In the genomic region with DNA sequence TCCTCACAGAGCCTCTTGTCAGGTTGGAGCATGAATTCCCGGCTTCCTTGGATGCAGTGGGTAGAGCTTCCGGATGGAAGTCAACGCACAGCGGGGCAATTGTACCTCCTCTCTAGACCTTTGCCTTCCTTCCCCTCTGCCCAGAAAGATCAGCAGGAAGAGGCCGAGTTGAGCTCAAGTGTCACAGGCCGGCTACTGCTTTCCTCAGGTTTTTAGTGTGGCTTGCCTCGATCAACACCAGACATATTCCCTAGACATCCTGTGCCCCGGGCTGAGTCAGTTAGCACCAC, we compare ENCODE assay signal across 21 mouse cellular contexts. TPM values are rescaled to one million over a fixed set of nuclear protein-coding genes. Genes with fewer than 3 reads are reported as not detected.
A peak's percentile ranks its signal among the peaks of the same experiment; 100 is the strongest.
DNase-seq lines count a peak whose midpoint lies in the region; ATAC-seq and TF ChIP-seq lines count a peak whose summit lies in the region.
"Had no signal": no experiment of that assay in that cellular context is flagged by ENCODE, and none has a peak within 500 bp of the region (broad histone marks: within the 10 kb centered on the region; RNA-seq: fewer than 3 reads in every experiment).

No protein-coding gene starts in this region.

- no peaks in the 10 kb centered on the region for H3K9me3 ChIP-seq in stomach, embryonic 16.5 days (replicated peaks; ENCODE audit: control insufficient read depth, low read length)
- H3K9me3 ChIP-seq in stomach, postnatal 0 days (ENCODE audit: control insufficient read depth, low read length) = no peaks in the 10 kb centered on the region
- H3K9me3 ChIP-seq in embryonic facial prominence, embryonic 11.5 days (replicated peaks; ENCODE audit: control insufficient read depth, low read length) = no peaks in the 10 kb centered on the region
- H3K9me3 ChIP-seq in midbrain, embryonic 13.5 days = no peaks in the 10 kb centered on the region
- H3K9me3 ChIP-seq: embryonic facial prominence, embryonic 12.5 days; heart, embryonic 13.5 days; limb, embryonic 12.5 days; liver, embryonic 13.5 days had no signal

- H3K4me2 ChIP-seq in stomach, embryonic 16.5 days (ENCODE audit: low read depth, low read length) = 0 out of 2 replicates have a peak overlapping the region, but pooled peaks have one; percentile 5
- H3K4me2 ChIP-seq in stomach, postnatal 0 days (replicated peaks; ENCODE audit: low read depth) = no peak overlapping the region
- no peak overlapping the region for H3K4me2 ChIP-seq in embryonic facial prominence, embryonic 11.5 days (ENCODE audit: low read depth, low read length)
- no peak overlapping the region for H3K4me2 ChIP-seq in midbrain, embryonic 13.5 days (replicated peaks)
- H3K4me2 ChIP-seq: embryonic facial prominence, embryonic 12.5 days; heart, embryonic 13.5 days; limb, embryonic 12.5 days; liver, embryonic 13.5 days had no signal

- H3K27ac ChIP-seq in stomach, embryonic 16.5 days (ENCODE audit: low read length) = no peak overlapping the region
- no peak overlapping the region for H3K27ac ChIP-seq in stomach, postnatal 0 days (replicated peaks)
- no peak overlapping the region for H3K27ac ChIP-seq in embryonic facial prominence, embryonic 11.5 days (replicated peaks; ENCODE audit: low read depth, low read length)
- H3K27ac ChIP-seq in midbrain, embryonic 13.5 days = no peak overlapping the region
- H3K27ac ChIP-seq: embryonic facial prominence, embryonic 12.5 days; gastrocnemius, adult 2 months; heart, embryonic 13.5 days; left cerebral cortex, adult 2 months; limb, embryonic 12.5 days; liver, embryonic 13.5 days had no signal

- no peaks in the 10 kb centered on the region for H3K36me3 ChIP-seq in stomach, embryonic 16.5 days (ENCODE audit: control insufficient read depth, insufficient read depth, low read length)
- H3K36me3 ChIP-seq in stomach, postnatal 0 days (ENCODE audit: control insufficient read depth, insufficient read depth, low read length) = no peaks in the 10 kb centered on the region
- H3K36me3 ChIP-seq in embryonic facial prominence, embryonic 11.5 days (replicated peaks; ENCODE audit: control insufficient read depth, insufficient read depth, low read depth, low read length) = no peaks in the 10 kb centered on the region
- H3K36me3 ChIP-seq in midbrain, embryonic 13.5 days = no peaks in the 10 kb centered on the region
- H3K36me3 ChIP-seq: embryonic facial prominence, embryonic 12.5 days; heart, embryonic 13.5 days; limb, embryonic 12.5 days; liver, embryonic 13.5 days had no signal

- TF ChIP-seq CTCF in stomach, postnatal 0 days (IDR thresholded peaks at IDR 0.05; ENCODE audit: low read depth) = no peak

- WGBS in stomach, embryonic 16.5 days = 18% methylated on average over 8 of the region's 8 CpGs
- WGBS in stomach, postnatal 0 days = 21% methylated on average over 8 of the region's 8 CpGs
- 22% methylated on average over 8 of the region's 8 CpGs for WGBS in embryonic facial prominence, embryonic 11.5 days
- 44% methylated on average over 8 of the region's 8 CpGs for WGBS in midbrain, embryonic 13.5 days

- no peaks in the 10 kb centered on the region for H3K27me3 ChIP-seq in stomach, embryonic 16.5 days (ENCODE audit: control insufficient read depth, insufficient read depth, low read length)
- no peaks in the 10 kb centered on the region for H3K27me3 ChIP-seq in stomach, postnatal 0 days (ENCODE audit: control insufficient read depth, insufficient read depth, low read length)
- no peaks in the 10 kb centered on the region for H3K27me3 ChIP-seq in embryonic facial prominence, embryonic 11.5 days (ENCODE audit: control insufficient read depth, insufficient read depth, low read length)
- H3K27me3 ChIP-seq in midbrain, embryonic 13.5 days = no peaks in the 10 kb centered on the region
- H3K27me3 ChIP-seq: embryonic facial prominence, embryonic 12.5 days had no signal

- no peak for TF ChIP-seq EP300 in stomach, postnatal 0 days (optimal IDR thresholded peaks at IDR 0.05)

- peak overlapping the region; percentile 35; the same call in 1 of the 2 replicates for H3K9ac ChIP-seq in stomach, embryonic 16.5 days (ENCODE audit: low read length)
- no peak overlapping the region for H3K9ac ChIP-seq in stomach, postnatal 0 days (ENCODE audit: low read length)
- no peak overlapping the region for H3K9ac ChIP-seq in embryonic facial prominence, embryonic 11.5 days (replicated peaks; ENCODE audit: low read length)
- H3K9ac ChIP-seq in midbrain, embryonic 13.5 days (replicated peaks) = no peak overlapping the region
- H3K9ac ChIP-seq: embryonic facial prominence, embryonic 12.5 days; forebrain, postnatal 0 days; heart, embryonic 13.5 days; limb, embryonic 12.5 days; liver, embryonic 13.5 days had no signal

- DNase-seq in stomach, postnatal 0 days (ENCODE audit: low spot score) = no peak
- peak; percentile 7 for DNase-seq in embryonic facial prominence, embryonic 11.5 days (ENCODE audit: low spot score)
- peak; percentile 32 for DNase-seq in kidney, postnatal 10 days
- no peak for DNase-seq in adrenal gland, postnatal 14 days
- DNase-seq in adrenal gland, postnatal 10 days = no peak
- DNase-seq: adrenal gland, adult 8-10 months; cerebellum, adult 11-12 months; cerebellum, postnatal 25 days; forebrain, postnatal 0 days; gastrocnemius, adult 2 months; heart, adult 11 months; liver, embryonic 13.5 days; right cerebral cortex, adult 18-20 months; thymus, postnatal 25 days had no signal

- ATAC-seq in stomach, embryonic 16.5 days (ENCODE audit: insufficient read depth, low FRiP score) = no peak
- no peak for ATAC-seq in stomach, postnatal 0 days (ENCODE audit: low FRiP score, low TSS enrichment)
- no peak for ATAC-seq in embryonic facial prominence, embryonic 11.5 days (replicated peaks; ENCODE audit: insufficient number of reproducible peaks, low FRiP score, low TSS enrichment, low read depth)
- ATAC-seq in midbrain, embryonic 13.5 days = no peak
- ATAC-seq: forebrain, postnatal 0 days; lung, postnatal 0 days had no signal

- H3K4me3 ChIP-seq in stomach, embryonic 16.5 days (replicated peaks; ENCODE audit: low read length) = no peak overlapping the region
- no peak overlapping the region for H3K4me3 ChIP-seq in stomach, postnatal 0 days (ENCODE audit: low read depth, low read length)
- no peak overlapping the region for H3K4me3 ChIP-seq in embryonic facial prominence, embryonic 11.5 days (ENCODE audit: low read depth, low read length)
- no peak overlapping the region for H3K4me3 ChIP-seq in midbrain, embryonic 13.5 days (replicated peaks)
- H3K4me3 ChIP-seq: embryonic facial prominence, embryonic 12.5 days; gastrocnemius, adult 2 months; heart, embryonic 13.5 days; left cerebral cortex, adult 2 months; limb, embryonic 12.5 days; liver, embryonic 13.5 days had no signal

- peaks cover 8% of the 10 kb centered on the region; the same call in 1 of the 2 replicates for H3K4me1 ChIP-seq in stomach, embryonic 16.5 days (ENCODE audit: control insufficient read depth, insufficient read depth, low read length)
- H3K4me1 ChIP-seq in stomach, postnatal 0 days (replicated peaks; ENCODE audit: control insufficient read depth, insufficient read depth) = no peaks in the 10 kb centered on the region
- H3K4me1 ChIP-seq in embryonic facial prominence, embryonic 11.5 days (ENCODE audit: control insufficient read depth, insufficient read depth, low read length) = no peaks in the 10 kb centered on the region
- H3K4me1 ChIP-seq in midbrain, embryonic 13.5 days (replicated peaks) = peaks cover 23% of the 10 kb centered on the region

RNA-seq across cellular contexts. Expression of gene Lmtk2, which starts 1.7 kb away (rescaled TPM):
- 6.5 TPM in 2 replicates for polyA plus RNA-seq in stomach, embryonic 16.5 days (2015; fragmentation: Nextera tagmentation; extraction: Ambion mirVana)
- polyA plus RNA-seq in stomach, postnatal 0 days (2015; fragmentation: Nextera tagmentation; extraction: Ambion mirVana) = 3.8 and 4.1 TPM in 2 replicates
- 3.7 and 4.5 TPM in 2 replicates for polyA plus RNA-seq in embryonic facial prominence, embryonic 11.5 days (2014; fragmentation: Nextera tagmentation; extraction: Ambion mirVana)
- 26.2 and 28.0 TPM in 2 replicates for total RNA-seq in adrenal gland, postnatal 14 days (2021)
- 10 to 100 TPM; 21.9 to 24.4 TPM for total RNA-seq in adrenal gland, postnatal 10 days (2021)
- polyA plus RNA-seq in midbrain, embryonic 13.5 days (2015; fragmentation: Nextera tagmentation; extraction: Ambion mirVana) = 7.1 and 7.7 TPM in 2 replicates

Comparison
In these comparisons a context has a peak if more than half of its experiments do, and no peak if none do; other contexts are left out.
1. DNase-seq: peak in embryonic facial prominence, embryonic 11.5 days (single experiment) and kidney, postnatal 10 days (single experiment); none in stomach, postnatal 0 days (single experiment), adrenal gland, postnatal 14 days (single experiment) and adrenal gland, postnatal 10 days (single experiment).